ENCODE assay signal across 30 mouse cellular contexts in genomic region chr5:77381283-77381682, GRCm38 (mm10). TPM values are rescaled to one million over a fixed set of nuclear protein-coding genes. Genes with fewer than 3 reads are reported as not detected.
A peak's percentile ranks its signal among the peaks of the same experiment; 100 is the strongest.
DNase-seq lines count a peak whose midpoint lies in the region; ATAC-seq and TF ChIP-seq lines count a peak whose summit lies in the region.
"Had no signal": no experiment of that assay in that cellular context is flagged by ENCODE, and none has a peak within 500 bp of the region (broad histone marks: within the 10 kb centered on the region; RNA-seq: fewer than 3 reads in every experiment).

No protein-coding gene starts in this region.

- H3K9ac ChIP-seq in kidney, embryonic 15.5 days: no peak overlapping the region
- H3K9ac ChIP-seq: embryonic facial prominence, embryonic 13.5 days; forebrain, embryonic 12.5 days; forebrain, embryonic 15.5 days; heart, embryonic 15.5 days; hindbrain, embryonic 13.5 days had no signal

- no peaks in the 10 kb centered on the region for H3K27me3 ChIP-seq in kidney, embryonic 15.5 days
- no peaks in the 10 kb centered on the region for H3K27me3 ChIP-seq in Patski
- H3K27me3 ChIP-seq: CH12.LX; embryonic facial prominence, embryonic 13.5 days; forebrain, embryonic 12.5 days; forebrain, embryonic 15.5 days; heart, embryonic 15.5 days; hindbrain, embryonic 13.5 days had no signal

- H3K27ac ChIP-seq in kidney, embryonic 15.5 days: peak overlapping the region; percentile 74
- H3K27ac ChIP-seq: embryonic facial prominence, embryonic 10.5 days; embryonic facial prominence, embryonic 13.5 days; forebrain, embryonic 12.5 days; forebrain, embryonic 15.5 days; heart, embryonic 15.5 days; hindbrain, embryonic 10.5 days; hindbrain, embryonic 13.5 days had no signal

- WGBS in kidney, embryonic 15.5 days: 78% methylated on average over 7 of the region's 7 CpGs

- H3K4me2 ChIP-seq in kidney, embryonic 15.5 days: no peak overlapping the region
- H3K4me2 ChIP-seq: forebrain, embryonic 12.5 days; forebrain, embryonic 15.5 days; heart, embryonic 11.5 days; heart, embryonic 15.5 days; hindbrain, embryonic 13.5 days had no signal

- in situ Hi-C loops in Patski (cut with MboI; ENCODE audit: low pct_unique_long_range_greater_than_20kb): no loop called here

- peaks cover 64% of the 10 kb centered on the region for H3K4me1 ChIP-seq in kidney, embryonic 15.5 days
- H3K4me1 ChIP-seq: forebrain, embryonic 12.5 days; forebrain, embryonic 15.5 days; hindbrain, embryonic 10.5 days; hindbrain, embryonic 13.5 days had no signal

- TF ChIP-seq CTCF in Patski (IDR thresholded peaks at IDR 0.05): peak; percentile 22

- H3K9me3 ChIP-seq in kidney, embryonic 15.5 days (replicated peaks): no peaks in the 10 kb centered on the region
- H3K9me3 ChIP-seq: embryonic facial prominence, embryonic 10.5 days; embryonic facial prominence, embryonic 13.5 days; forebrain, embryonic 12.5 days; forebrain, embryonic 15.5 days; heart, embryonic 15.5 days; hindbrain, embryonic 10.5 days; hindbrain, embryonic 13.5 days had no signal

- DNase-seq in kidney, adult 11 months: peak; percentile 46
- DNase-seq in kidney, adult 18-20 months: no peak
- no peak for DNase-seq in kidney, postnatal 14 days
- DNase-seq in Patski (ENCODE audit: low read depth, low spot score): no peak
- no peak for DNase-seq in spleen, postnatal 36 days (ENCODE audit: low spot score in 2 of 2)
- DNase-seq: adrenal gland, adult 8-10 months; adrenal gland, postnatal 25 days; B cell, adult 2 months; cerebellum, adult 11-12 months; cerebellum, adult 8-10 months; cerebellum, postnatal 10 days; cerebellum, postnatal 36 days; embryo, embryonic 11 days; gastrocnemius, postnatal 10 days; heart, adult 11 months; heart, postnatal 10 days; heart, postnatal 36 days had no signal

- no peak for ATAC-seq in kidney, embryonic 15.5 days (replicated peaks; ENCODE audit: low FRiP score)
- no peak for ATAC-seq in Patski
- ATAC-seq: forebrain, embryonic 15.5 days; hindbrain, embryonic 16.5 days had no signal

- no peaks in the 10 kb centered on the region for H3K36me3 ChIP-seq in kidney, embryonic 15.5 days
- H3K36me3 ChIP-seq: embryonic facial prominence, embryonic 10.5 days; embryonic facial prominence, embryonic 13.5 days; forebrain, embryonic 12.5 days; forebrain, embryonic 15.5 days; G1E; heart, embryonic 15.5 days; hindbrain, embryonic 10.5 days; hindbrain, embryonic 13.5 days had no signal

- CTCF ChIA-PET in Patski (lab: Charles Lee): interaction anchor here (1.9 to 9.7 kb wide), 3 partner anchors 13 to 31 kb away, joined by 5 to 94 read pairs (median 7); no protein-coding TSS in a partner anchor

- no peak overlapping the region for H3K4me3 ChIP-seq in kidney, embryonic 15.5 days (replicated peaks)
- H3K4me3 ChIP-seq: embryonic facial prominence, embryonic 10.5 days; embryonic facial prominence, embryonic 13.5 days; erythroblast, embryonic 14.5 days; forebrain, embryonic 12.5 days; forebrain, embryonic 15.5 days; heart, embryonic 15.5 days; hindbrain, embryonic 10.5 days; hindbrain, embryonic 13.5 days had no signal

- POLR2A ChIA-PET in Patski (lab: Charles Lee): interaction anchor here (0.6 to 2.2 kb wide), 2 partner anchors 8 to 24 kb away, joined by 3 to 11 read pairs; no protein-coding TSS in a partner anchor

RNA-seq across cellular contexts. Expression of gene Igfbp7, which starts 26.6 kb away (rescaled TPM):
- 343 and 354 TPM in 2 replicates for polyA plus RNA-seq in kidney, embryonic 15.5 days (2015; fragmentation: Nextera tagmentation; extraction: Ambion mirVana)
- 1,229 TPM for polyA plus RNA-seq in Patski (2021)
- polyA plus RNA-seq: G1E had no signal
